ENCODE assay signal across 8 mouse cellular contexts in genomic region chr15:89374340-89374739, GRCm38 (mm10). TPM values are rescaled to one million over a fixed set of nuclear protein-coding genes. Genes with fewer than 3 reads are reported as not detected.
DNase-seq lines count a peak whose midpoint lies in the region; ATAC-seq and TF ChIP-seq lines count a peak whose summit lies in the region.

No protein-coding gene starts in this region.

- no peak for ATAC-seq in kidney, embryonic 16.5 days (ENCODE audit: low FRiP score, low TSS enrichment)
- ATAC-seq in hindbrain, embryonic 15.5 days (ENCODE audit: low FRiP score, low read depth): 0 out of 2 replicates have a peak, but pooled peaks have one; percentile 6
- no peak; the same call in 1 of the 2 replicates for ATAC-seq in midbrain, embryonic 15.5 days (replicated peaks)

- 51% methylated on average over 9 of the region's 9 CpGs for WGBS in kidney, embryonic 16.5 days
- 52% methylated on average over 9 of the region's 9 CpGs for WGBS in hindbrain, embryonic 15.5 days
- 45% methylated on average over 9 of the region's 9 CpGs for WGBS in midbrain, embryonic 15.5 days

- peaks cover 31% of the 10 kb centered on the region for H3K36me3 ChIP-seq in kidney, embryonic 16.5 days (ENCODE audit: insufficient read depth, low read length)
- peaks cover 29% of the 10 kb centered on the region for H3K36me3 ChIP-seq in hindbrain, embryonic 15.5 days
- peaks cover 28% of the 10 kb centered on the region for H3K36me3 ChIP-seq in midbrain, embryonic 15.5 days (replicated peaks)

- H3K9me3 ChIP-seq in kidney, embryonic 16.5 days (ENCODE audit: low read length): no peaks in the 10 kb centered on the region
- no peaks in the 10 kb centered on the region for H3K9me3 ChIP-seq in hindbrain, embryonic 15.5 days
- H3K9me3 ChIP-seq in midbrain, embryonic 15.5 days: no peaks in the 10 kb centered on the region

- no peak for TF ChIP-seq POLR2A in cortical plate, adult 2 months (IDR thresholded peaks at IDR 0.05; ENCODE audit: extremely low read depth, insufficient read depth, low read length)

- no peak for DNase-seq in kidney, adult 9 months
- no peak for DNase-seq in spleen, adult 12 weeks (ENCODE audit: low spot score)
- DNase-seq in retina, embryonic 14.5 days (ENCODE audit: low spot score): no peak
- DNase-seq in right cerebral cortex, adult 2 months (ENCODE audit: low spot score in 2 of 2): no peak

- H3K9ac ChIP-seq in kidney, embryonic 16.5 days (replicated peaks; ENCODE audit: low read length): peak overlapping the region; percentile 88
- peak overlapping the region; percentile 89 for H3K9ac ChIP-seq in hindbrain, embryonic 15.5 days
- H3K9ac ChIP-seq in midbrain, embryonic 15.5 days: peak overlapping the region; percentile 85

- no peak for TF ChIP-seq CTCF in cortical plate, adult 2 months (IDR thresholded peaks at IDR 0.05; ENCODE audit: extremely low read depth, insufficient read depth, low read length)

- H3K27me3 ChIP-seq in kidney, embryonic 16.5 days (ENCODE audit: insufficient read depth, low read length): peaks cover 34% of the 10 kb centered on the region
- H3K27me3 ChIP-seq in hindbrain, embryonic 15.5 days: peaks cover 35% of the 10 kb centered on the region
- peaks cover 35% of the 10 kb centered on the region for H3K27me3 ChIP-seq in midbrain, embryonic 15.5 days (replicated peaks)

- peak overlapping the region; percentile 90 for H3K4me2 ChIP-seq in kidney, embryonic 16.5 days (replicated peaks; ENCODE audit: low read depth, low read length)
- peak overlapping the region; percentile 91 for H3K4me2 ChIP-seq in hindbrain, embryonic 15.5 days
- H3K4me2 ChIP-seq in midbrain, embryonic 15.5 days: peak overlapping the region; percentile 85

- H3K4me3 ChIP-seq in kidney, embryonic 16.5 days (ENCODE audit: low read length): peak overlapping the region; percentile 79
- H3K4me3 ChIP-seq in cortical plate, adult 2 months (ENCODE audit: insufficient read depth, low read length): peak overlapping the region; percentile 76
- peak overlapping the region; percentile 92 for H3K4me3 ChIP-seq in hindbrain, embryonic 15.5 days
- peak overlapping the region; percentile 88 for H3K4me3 ChIP-seq in midbrain, embryonic 15.5 days

- peaks cover 27% of the 10 kb centered on the region for H3K4me1 ChIP-seq in kidney, embryonic 16.5 days (ENCODE audit: insufficient read depth, low read length)
- no peaks in the 10 kb centered on the region for H3K4me1 ChIP-seq in cortical plate, adult 2 months (ENCODE audit: control insufficient read depth, insufficient read depth, low read length)
- H3K4me1 ChIP-seq in hindbrain, embryonic 15.5 days (replicated peaks): peaks cover 33% of the 10 kb centered on the region
- peaks cover 31% of the 10 kb centered on the region for H3K4me1 ChIP-seq in midbrain, embryonic 15.5 days

- H3K27ac ChIP-seq in kidney, embryonic 16.5 days (ENCODE audit: low read length): peak overlapping the region; percentile 97
- no peak overlapping the region for H3K27ac ChIP-seq in cortical plate, adult 2 months (ENCODE audit: insufficient read depth, low read length)
- peak overlapping the region; percentile 97 for H3K27ac ChIP-seq in hindbrain, embryonic 15.5 days (replicated peaks)
- H3K27ac ChIP-seq in midbrain, embryonic 15.5 days: peak overlapping the region; percentile 95

RNA-seq across cellular contexts. Expression of gene Sco2, which starts 0.7 kb away (rescaled TPM):
- polyA plus RNA-seq in kidney, embryonic 16.5 days (2015; fragmentation: Nextera tagmentation; extraction: Ambion mirVana): 9.7 and 11.8 TPM in 2 replicates
- polyA plus RNA-seq in cortical plate, adult 2 months (2012; rRNA removed): 35.2 and 36.9 TPM in 2 replicates
- polyA plus RNA-seq in hindbrain, embryonic 15.5 days (2015; fragmentation: Nextera tagmentation; extraction: Ambion mirVana): 17.1 and 17.8 TPM in 2 replicates
- 15.7 and 15.8 TPM in 2 replicates for polyA plus RNA-seq in midbrain, embryonic 15.5 days (2015; fragmentation: Nextera tagmentation; extraction: Ambion mirVana)

RNA-seq across cellular contexts. Expression of gene Tymp, which starts 2.5 kb away (rescaled TPM):
- 0.94 and 1.9 TPM in 2 replicates for polyA plus RNA-seq in kidney, embryonic 16.5 days (2015; fragmentation: Nextera tagmentation; extraction: Ambion mirVana)
- polyA plus RNA-seq in cortical plate, adult 2 months (2012; rRNA removed): 3.1 and 3.7 TPM in 2 replicates
- 1.8 and 2.6 TPM in 2 replicates for polyA plus RNA-seq in hindbrain, embryonic 15.5 days (2015; fragmentation: Nextera tagmentation; extraction: Ambion mirVana)
- 2.1 and 2.7 TPM in 2 replicates for polyA plus RNA-seq in midbrain, embryonic 15.5 days (2015; fragmentation: Nextera tagmentation; extraction: Ambion mirVana)

RNA-seq across cellular contexts. Expression of gene Odf3b, which starts 4.7 kb away (rescaled TPM):
- 1.1 and 1.6 TPM in 2 replicates for polyA plus RNA-seq in kidney, embryonic 16.5 days (2015; fragmentation: Nextera tagmentation; extraction: Ambion mirVana)
- polyA plus RNA-seq in cortical plate, adult 2 months (2012; rRNA removed): 5.4 and 5.6 TPM in 2 replicates
- 2.7 and 4.5 TPM in 2 replicates for polyA plus RNA-seq in hindbrain, embryonic 15.5 days (2015; fragmentation: Nextera tagmentation; extraction: Ambion mirVana)
- 3.4 and 4.3 TPM in 2 replicates for polyA plus RNA-seq in midbrain, embryonic 15.5 days (2015; fragmentation: Nextera tagmentation; extraction: Ambion mirVana)

RNA-seq across cellular contexts. Expression of gene Klhdc7b, which starts 10.4 kb away (rescaled TPM):
- 0.04 TPM in 1 of 2 replicates, not detected in the other for polyA plus RNA-seq in kidney, embryonic 16.5 days (2015; fragmentation: Nextera tagmentation; extraction: Ambion mirVana)
- 0.71 and 0.85 TPM in 2 replicates for polyA plus RNA-seq in cortical plate, adult 2 months (2012; rRNA removed)
- polyA plus RNA-seq in hindbrain, embryonic 15.5 days (2015; fragmentation: Nextera tagmentation; extraction: Ambion mirVana): 0.07 TPM in 1 of 2 replicates, not detected in the other
- 0.05 TPM in 1 of 2 replicates, not detected in the other for polyA plus RNA-seq in midbrain, embryonic 15.5 days (2015; fragmentation: Nextera tagmentation; extraction: Ambion mirVana)

RNA-seq across cellular contexts. Expression of gene Ncaph2, which starts 18.8 kb away (rescaled TPM):
- 165 and 175 TPM in 2 replicates for polyA plus RNA-seq in kidney, embryonic 16.5 days (2015; fragmentation: Nextera tagmentation; extraction: Ambion mirVana)
- 119 TPM in 2 replicates for polyA plus RNA-seq in cortical plate, adult 2 months (2012; rRNA removed)
- polyA plus RNA-seq in hindbrain, embryonic 15.5 days (2015; fragmentation: Nextera tagmentation; extraction: Ambion mirVana): 113 and 120 TPM in 2 replicates
- 115 and 121 TPM in 2 replicates for polyA plus RNA-seq in midbrain, embryonic 15.5 days (2015; fragmentation: Nextera tagmentation; extraction: Ambion mirVana)
